Mouse (Mus musculus) olfactory bulb, adult 2 months (tissue): ENCODE measurements around the gene Rassf4. TPM values are rescaled to one million over a fixed set of nuclear protein-coding genes. Genes with fewer than 3 reads are reported as not detected.

Source experiments
- H3K27ac ChIP-seq: fragments of 200-500 bp; 2 replicates; pipeline ENCODE4 v1.5.1; 2012; ENCODE audit warnings: low read depth, low read length; ENCODE audit not compliant: insufficient read depth
- H3K4me1 ChIP-seq: fragments of 200-500 bp; 2 replicates; pipeline ENCODE4 v1.6.1; 2012; ENCODE audit warnings: low read length; ENCODE audit not compliant: control insufficient read depth, insufficient read depth
- H3K4me3 ChIP-seq: fragments of 200-500 bp; 2 replicates; pipeline ENCODE4 v1.5.1; 2012; ENCODE audit warnings: mild to moderate bottlenecking, low read depth, low read length, moderate library complexity; ENCODE audit not compliant: insufficient read depth
- CTCF ChIP-seq: fragments of 200-500 bp; IDR thresholded peaks from 2 replicates; pipeline ENCODE4 v1.5.1; 2012; ENCODE audit warnings: low read depth, mild to moderate bottlenecking, low read length, moderate library complexity; ENCODE audit not compliant: insufficient read depth
- POLR2A ChIP-seq: fragments of 200-500 bp; IDR thresholded peaks from 2 replicates; pipeline ENCODE4 v1.6.1; 2012; ENCODE audit warnings: mild to moderate bottlenecking, low read depth, low read length, moderate library complexity; ENCODE audit not compliant: insufficient read depth
- WGBS: fragments of 180-500 bp; shearing (Covaris S2); methylation state at CpG from one replicate; pipeline ENCODE4 v1.1.7; 2018; 5-methylcytosine and 5-hydroxymethylcytosine counted together
- polyA plus RNA-seq: library from polyadenylated mRNA; stranded (reverse); fragments of >200 nt; gene quantifications from 2 replicates; pipeline ENCODE4 v1.2.4, GENCODE M21; 2012; ENCODE audit warnings: low replicate concordance; ENCODE audit not compliant: missing spikeins, insufficient read depth, insufficient read length

Rassf4 gene
- polyA plus RNA-seq, 1 experiment: not detected

DNA sequence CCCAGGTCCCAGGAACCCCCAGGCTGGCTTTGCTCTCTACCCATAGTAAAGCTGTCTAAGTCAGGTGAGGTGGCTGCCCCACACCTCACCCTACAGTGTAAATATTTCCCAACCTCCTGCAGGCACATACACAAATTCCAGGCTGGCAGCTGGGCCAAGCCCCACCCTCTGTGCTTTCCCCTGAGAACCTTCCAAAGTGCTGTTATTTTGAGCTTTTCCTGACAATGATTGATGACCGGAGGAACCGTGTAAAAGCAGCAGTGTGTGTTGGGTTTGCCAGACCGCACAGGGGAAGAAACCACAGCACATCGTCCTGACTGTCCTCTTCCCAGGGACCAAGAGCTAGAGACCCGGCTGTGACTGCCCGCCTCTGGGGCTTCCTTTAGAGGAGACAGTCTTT lies 23.3 kb downstream of the Rassf4 start, which contains the start of gene Depp1:
TSS of gene Depp1 (plus strand) at position 204 of the 400 bp plus-strand sequence.
- Histone ChIP-seq H3K4me1 (peaks cover 4% of the 10 kb centered on the region; the same call in 1 of the 2 replicates), H3K4me3 (no peak within 1 kb of the TSS), H3K27ac (no peak within 1 kb of the TSS)
- 69% methylated on average over 6 of the region's 6 CpGs for WGBS
- TF ChIP-seq CTCF: no peak
- no peak for TF ChIP-seq POLR2A

DNA sequence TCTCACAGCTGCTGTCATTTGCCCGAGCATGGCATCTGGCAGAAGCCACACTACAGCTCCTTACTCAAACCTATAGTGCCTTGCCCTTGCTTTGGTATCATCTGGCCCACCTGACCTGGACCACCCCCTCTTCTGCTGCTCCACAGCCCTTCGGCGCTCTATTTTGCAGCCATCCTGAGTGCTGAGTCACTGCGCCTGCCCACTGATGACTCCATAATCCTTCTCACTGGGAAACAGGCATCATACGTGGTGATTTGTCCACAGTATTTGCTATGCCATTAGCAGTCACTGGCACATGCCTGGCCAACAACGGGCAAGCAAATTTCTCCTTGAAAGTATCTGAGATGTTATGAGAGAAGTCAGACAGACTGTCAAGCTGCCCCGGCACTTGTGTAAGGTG lies 23.9 kb downstream of the Rassf4 start:
- H3K4me3 ChIP-seq: no peak overlapping the region
- TF ChIP-seq CTCF (no peak), POLR2A (no peak)
- H3K27ac ChIP-seq: no peak overlapping the region
- H3K4me1 ChIP-seq: peaks cover 4% of the 10 kb centered on the region; the same call in 1 of the 2 replicates
- 79% methylated on average over 7 of the region's 7 CpGs for WGBS

DNA sequence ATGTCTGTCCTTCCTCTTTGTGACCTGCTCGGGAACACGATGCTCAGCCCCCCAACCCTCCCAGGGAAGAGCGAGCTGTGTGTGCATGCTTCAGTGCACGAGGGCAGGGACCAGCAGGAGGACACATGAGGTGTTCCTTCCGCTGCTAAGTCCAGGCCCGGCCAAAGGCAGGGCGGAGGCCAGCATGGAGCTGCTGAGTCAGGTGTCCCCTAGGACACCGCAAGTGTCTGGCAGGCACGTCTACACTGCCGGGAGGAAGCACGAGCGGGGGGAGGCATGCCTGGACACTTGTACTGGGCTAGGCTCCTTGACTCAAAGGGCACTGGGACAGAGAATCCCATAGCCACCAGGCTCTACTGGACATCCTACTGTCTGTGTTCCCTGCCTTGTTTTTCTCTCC lies 26.0 kb downstream of the Rassf4 start:
- TF ChIP-seq POLR2A (no peak), CTCF (no peak)
- H3K4me3 ChIP-seq: no peak overlapping the region
- 83% methylated on average over 12 of the region's 12 CpGs for WGBS

DNA sequence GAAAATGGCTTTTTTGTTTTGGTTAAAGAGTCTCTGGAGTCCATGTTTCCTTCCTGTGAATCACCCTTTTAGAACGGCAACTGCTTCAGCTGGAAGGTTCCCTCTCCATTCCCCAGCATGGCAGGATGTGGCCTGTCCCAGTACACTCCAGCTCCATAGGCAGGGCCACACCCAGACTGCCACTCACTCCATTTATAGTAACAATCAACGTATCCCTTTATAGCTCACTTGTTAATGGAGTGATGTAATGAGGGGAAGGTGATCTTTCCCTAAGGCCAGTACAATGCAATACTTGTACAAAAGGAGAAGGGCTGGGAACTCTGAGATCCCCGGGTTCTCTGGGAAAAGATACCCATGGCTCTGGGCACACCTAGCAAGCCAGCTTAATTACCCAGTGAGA lies 29.4 kb downstream of the Rassf4 start:
- no peak overlapping the region for H3K27ac ChIP-seq
- H3K4me3 ChIP-seq: no peak overlapping the region
- TF ChIP-seq CTCF: no peak
- no peak for TF ChIP-seq POLR2A
- no peaks in the 10 kb centered on the region for H3K4me1 ChIP-seq
- WGBS: 65% methylated on average over 3 of the region's 3 CpGs

More for the DNA sequence above, 26.0 kb downstream of the Rassf4 start:
- Histone ChIP-seq H3K4me1 (peaks cover 4% of the 10 kb centered on the region; the same call in 1 of the 2 replicates), H3K27ac (no peak overlapping the region)

DNA sequence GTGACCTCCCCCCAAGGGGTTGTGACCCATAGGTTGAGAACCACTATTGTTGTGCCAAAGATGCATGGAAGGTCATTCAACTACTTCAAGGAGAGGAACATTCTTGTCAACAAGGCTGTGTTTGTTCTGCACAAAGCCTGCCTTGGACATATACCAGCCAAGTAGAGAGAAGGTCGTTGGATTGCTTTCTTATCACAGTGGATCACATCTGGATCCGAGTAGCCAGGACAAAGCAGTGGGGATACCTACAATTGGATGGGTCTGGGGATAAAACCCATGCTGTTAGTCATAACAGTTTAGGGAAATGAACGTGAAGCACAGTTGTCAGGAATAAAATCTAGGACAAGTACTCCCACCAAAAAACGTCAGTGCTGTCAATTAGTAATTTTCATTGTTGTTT lies 29.9 kb downstream of the Rassf4 start:
- H3K4me1 ChIP-seq: no peaks in the 10 kb centered on the region
- no peak for TF ChIP-seq POLR2A
- TF ChIP-seq CTCF: no peak
- no peak overlapping the region for H3K27ac ChIP-seq
- no peak overlapping the region for H3K4me3 ChIP-seq
- WGBS: 72% methylated on average over 4 of the region's 4 CpGs

DNA sequence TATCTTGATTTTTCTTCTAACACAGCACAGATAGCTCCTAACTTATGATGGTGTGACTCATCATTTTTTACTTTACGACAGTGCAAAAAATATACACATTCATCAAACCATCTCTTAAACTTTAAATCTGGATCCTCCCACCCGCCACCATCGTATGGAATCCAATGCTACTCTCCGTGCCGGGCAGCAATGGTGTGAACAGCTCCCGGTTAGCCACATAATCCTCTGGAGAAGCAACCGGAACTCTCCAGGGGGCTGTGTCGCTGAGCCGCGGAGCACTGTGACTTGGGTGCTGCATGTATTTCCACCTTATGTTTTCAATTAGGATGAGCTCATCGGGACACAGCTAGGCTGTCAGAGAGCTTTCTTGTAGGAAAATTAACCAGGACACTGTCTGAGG lies 30.8 kb downstream of the Rassf4 start:
- Histone ChIP-seq H3K4me1 (no peaks in the 10 kb centered on the region), H3K4me3 (no peak overlapping the region), H3K27ac (no peak overlapping the region)
- 76% methylated on average over 11 of the region's 11 CpGs for WGBS
- no peak for TF ChIP-seq CTCF
- no peak for TF ChIP-seq POLR2A

DNA sequence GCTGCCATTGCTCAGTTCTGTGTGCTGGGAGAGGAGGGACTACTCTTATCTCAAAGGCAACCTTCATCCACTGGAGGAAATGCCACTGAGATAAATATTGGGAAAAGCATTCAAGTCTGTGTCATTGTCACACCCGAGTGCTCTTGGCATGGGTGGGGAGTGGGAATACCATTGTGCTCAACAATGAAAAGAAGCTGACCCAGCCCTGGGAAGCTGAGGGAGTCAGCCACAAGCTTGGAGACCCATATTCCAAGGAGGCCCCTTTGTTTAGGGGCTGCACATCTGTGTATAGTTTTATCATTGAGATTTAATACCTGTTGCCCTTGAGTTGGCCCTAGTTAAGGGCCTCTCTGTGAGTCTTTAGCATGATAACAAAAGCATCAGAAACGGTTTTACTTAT lies 34.1 kb downstream of the Rassf4 start:
- TF ChIP-seq CTCF: no peak
- no peak for TF ChIP-seq POLR2A
- WGBS: 80% methylated on average over 2 of the region's 2 CpGs

DNA sequence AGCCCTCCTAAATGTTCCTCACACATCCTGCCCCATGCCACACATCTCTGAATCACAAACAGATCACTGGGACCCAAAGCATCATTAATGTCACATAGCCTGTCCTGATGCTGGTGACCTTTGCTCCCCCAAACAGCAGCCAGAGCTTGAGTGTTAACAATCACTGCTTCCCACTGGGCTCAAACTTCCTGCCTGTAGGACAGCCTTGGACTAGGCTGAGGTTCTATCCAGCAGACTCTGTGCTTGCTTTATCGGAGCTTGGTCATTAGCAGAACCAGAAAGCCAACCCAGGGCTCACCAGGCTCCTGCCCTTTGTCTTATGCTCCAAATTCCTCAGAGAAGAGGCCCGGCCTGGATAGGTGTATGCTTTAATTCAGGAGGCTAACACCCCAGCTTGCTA lies 34.9 kb downstream of the Rassf4 start:
- Histone ChIP-seq H3K4me1 (no peaks in the 10 kb centered on the region; the same call in 1 of the 2 replicates), H3K27ac (no peak overlapping the region), H3K4me3 (no peak overlapping the region)
- TF ChIP-seq POLR2A (no peak), CTCF (no peak)
- WGBS: 87% methylated on average over 2 of the region's 2 CpGs

More for the DNA sequence above, 34.1 kb downstream of the Rassf4 start:
- Histone ChIP-seq H3K27ac (no peak overlapping the region), H3K4me3 (no peak overlapping the region), H3K4me1 (no peaks in the 10 kb centered on the region; the same call in 1 of the 2 replicates)

DNA sequence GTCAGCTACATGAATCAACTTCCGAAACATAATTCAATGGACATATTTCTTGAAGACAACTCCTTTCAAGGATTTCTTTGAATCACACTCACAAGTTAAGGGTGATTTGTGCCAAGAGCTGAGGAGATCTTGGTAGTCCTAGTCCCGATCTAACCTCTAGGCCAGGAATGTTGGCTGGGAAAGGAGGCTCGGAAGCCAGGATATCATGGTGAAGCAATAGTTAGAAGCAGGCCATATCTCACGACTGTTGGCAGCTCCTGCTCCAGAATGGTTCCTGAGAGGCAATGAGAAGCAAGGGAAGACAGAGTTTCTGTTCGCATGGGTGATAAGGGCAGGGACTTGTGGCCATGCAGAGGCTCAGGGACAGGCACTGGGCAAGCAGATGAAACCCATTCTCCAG lies 36.3 kb downstream of the Rassf4 start:
- H3K4me3 ChIP-seq: no peak overlapping the region
- H3K27ac ChIP-seq: no peak overlapping the region
- 92% methylated on average over 5 of the region's 5 CpGs for WGBS
- TF ChIP-seq POLR2A (no peak), CTCF (no peak)
- H3K4me1 ChIP-seq: no peaks in the 10 kb centered on the region; the same call in 1 of the 2 replicates
